Comparison of ENCODE assay signal across 33 mouse cellular contexts in genomic region chr10:21566074-21566473, GRCm38 (mm10). TPM values are rescaled to one million over a fixed set of nuclear protein-coding genes. Genes with fewer than 3 reads are reported as not detected.
"Had no signal": no experiment of that assay in that cellular context is flagged by ENCODE, and none has a peak within 500 bp of the region (broad histone marks: within the 10 kb centered on the region; RNA-seq: fewer than 3 reads in every experiment).

No protein-coding gene starts in this region.

- H3K4me1 ChIP-seq: limb, embryonic 12.5 days; limb, embryonic 15.5 days; midbrain, embryonic 10.5 days; midbrain, embryonic 13.5 days; neural tube, embryonic 13.5 days; stomach, embryonic 15.5 days had no signal

- H3K4me3 ChIP-seq: layer of hippocampus, adult 2 months; limb, embryonic 12.5 days; limb, embryonic 15.5 days; megakaryocyte, embryonic 14.5 days; midbrain, embryonic 10.5 days; midbrain, embryonic 13.5 days; myocyte; neural tube, embryonic 13.5 days; stomach, embryonic 15.5 days had no signal

- DNase-seq: kidney, adult 11 months; kidney, adult 9 months; kidney, postnatal 25 days; left cerebral cortex, postnatal 4 days; liver, postnatal 0 days; lung, embryonic 14.5 days; lung, postnatal 36 days; retina, postnatal 1 day; right cerebral cortex, postnatal 25 days; spleen, adult 18-20 months; thymus, adult 2 months; thymus, postnatal 14 days; thymus, postnatal 4 days had no signal

- H3K9ac ChIP-seq: limb, embryonic 12.5 days; limb, embryonic 15.5 days; liver, embryonic 14.5 days; liver, postnatal 0 days; lung, embryonic 14.5 days; midbrain, embryonic 13.5 days; neural tube, embryonic 13.5 days; stomach, embryonic 15.5 days had no signal

- H3K4me2 ChIP-seq: limb, embryonic 12.5 days; limb, embryonic 15.5 days; liver, embryonic 11.5 days; lung, embryonic 14.5 days; midbrain, embryonic 13.5 days; neural tube, embryonic 13.5 days; stomach, embryonic 15.5 days had no signal

- ATAC-seq: liver, postnatal 0 days; lung, postnatal 0 days; midbrain, embryonic 13.5 days; midbrain, embryonic 16.5 days had no signal

- H3K36me3 ChIP-seq: limb, embryonic 12.5 days; limb, embryonic 15.5 days; midbrain, embryonic 10.5 days; midbrain, embryonic 13.5 days; neural tube, embryonic 13.5 days; stomach, embryonic 15.5 days had no signal

- H3K27ac ChIP-seq: layer of hippocampus, adult 2 months; limb, embryonic 12.5 days; limb, embryonic 15.5 days; liver, embryonic 14.5 days; midbrain, embryonic 10.5 days; midbrain, embryonic 13.5 days; neural tube, embryonic 13.5 days; stomach, embryonic 15.5 days had no signal

- H3K9me3 ChIP-seq: limb, embryonic 12.5 days; limb, embryonic 15.5 days; megakaryocyte, embryonic 14.5 days; midbrain, embryonic 10.5 days; midbrain, embryonic 13.5 days; neural tube, embryonic 13.5 days; stomach, embryonic 15.5 days had no signal

- H3K27me3 ChIP-seq: limb, embryonic 12.5 days; limb, embryonic 15.5 days; midbrain, embryonic 13.5 days; neural tube, embryonic 13.5 days; stomach, embryonic 15.5 days had no signal

RNA-seq across cellular contexts. Expression of gene 1700020N01Rik, which starts 26.9 kb away (rescaled TPM):
- total RNA-seq: layer of hippocampus, adult 2 months; layer of hippocampus, postnatal 10 days; left cerebral cortex, adult 8-10 months; left cerebral cortex, postnatal 14 days; left cerebral cortex, postnatal 4 days; monocyte, adult 5-6 weeks; neutrophil, adult 5-6 weeks had no signal
- polyA plus RNA-seq: kidney, embryonic 16.5 days; large intestine, adult 2 months; limb, embryonic 12.5 days; limb, embryonic 15.5 days; liver, embryonic 11.5 days; liver, embryonic 14.5 days; lung, embryonic 14.5 days; midbrain, embryonic 10.5 days; midbrain, embryonic 13.5 days; midbrain, embryonic 16.5 days; myocyte; neural tube, embryonic 13.5 days; stomach, embryonic 15.5 days had no signal
